Mouse (Mus musculus) embryonic facial prominence, embryonic 15.5 days (tissue): ENCODE measurements at regions not wholly inside any gene's neighbourhood (a gene's known extent, or its start where the extent isn't known, plus 50 kb on each side); places are given as distances from the start of the nearest gene placed in this dataset.

Experiments
- ATAC-seq: fragments of 200-750 bp; cut with Nextera tagmentation; 2 replicates; pipeline ENCODE4 v1.8.0; 2017; ENCODE audit warnings: low read depth, moderate TSS enrichment; ENCODE audit not compliant: insufficient number of reproducible peaks, low FRiP score, low TSS enrichment
- H3K27ac ChIP-seq: fragments of 300-500 bp; sonication (generic); replicated peaks from 2 replicates; pipeline ENCODE4 v1.5.1; 2015; ENCODE audit warnings: mild to moderate bottlenecking, inconsistent platforms
- H3K27me3 ChIP-seq: fragments of 300-500 bp; sonication (generic); 2 replicates; pipeline ENCODE4 v1.6.1; 2015; ENCODE audit warnings: inconsistent platforms
- H3K36me3 ChIP-seq: fragments of 300-500 bp; sonication (generic); 2 replicates; pipeline ENCODE4 v1.6.1; 2015; ENCODE audit warnings: mild to moderate bottlenecking, inconsistent platforms
- H3K4me1 ChIP-seq: fragments of 300-500 bp; sonication (generic); 2 replicates; pipeline ENCODE4 v1.6.1; 2015; ENCODE audit warnings: inconsistent platforms
- H3K4me2 ChIP-seq: fragments of 300-500 bp; sonication (generic); replicated peaks from 2 replicates; pipeline ENCODE4 v1.6.1; 2015; ENCODE audit warnings: mild to moderate bottlenecking, inconsistent platforms
- H3K4me3 ChIP-seq: fragments of 300-500 bp; sonication (generic); replicated peaks from 2 replicates; pipeline ENCODE4 v1.5.1; 2015; ENCODE audit warnings: mild to moderate bottlenecking, inconsistent platforms
- H3K9ac ChIP-seq: fragments of 300-500 bp; sonication (generic); 2 replicates; pipeline ENCODE4 v1.6.1; 2015; ENCODE audit warnings: inconsistent platforms
- H3K9me3 ChIP-seq: fragments of 300-500 bp; sonication (generic); replicated peaks from 2 replicates; pipeline ENCODE4 v1.6.1; 2016; ENCODE audit warnings: inconsistent platforms
- WGBS: fragments of 180-500 bp; shearing (Covaris S2); methylation state at CpG from one replicate; pipeline ENCODE4 v1.1.7; 2015; 5-methylcytosine and 5-hydroxymethylcytosine counted together

DNA sequence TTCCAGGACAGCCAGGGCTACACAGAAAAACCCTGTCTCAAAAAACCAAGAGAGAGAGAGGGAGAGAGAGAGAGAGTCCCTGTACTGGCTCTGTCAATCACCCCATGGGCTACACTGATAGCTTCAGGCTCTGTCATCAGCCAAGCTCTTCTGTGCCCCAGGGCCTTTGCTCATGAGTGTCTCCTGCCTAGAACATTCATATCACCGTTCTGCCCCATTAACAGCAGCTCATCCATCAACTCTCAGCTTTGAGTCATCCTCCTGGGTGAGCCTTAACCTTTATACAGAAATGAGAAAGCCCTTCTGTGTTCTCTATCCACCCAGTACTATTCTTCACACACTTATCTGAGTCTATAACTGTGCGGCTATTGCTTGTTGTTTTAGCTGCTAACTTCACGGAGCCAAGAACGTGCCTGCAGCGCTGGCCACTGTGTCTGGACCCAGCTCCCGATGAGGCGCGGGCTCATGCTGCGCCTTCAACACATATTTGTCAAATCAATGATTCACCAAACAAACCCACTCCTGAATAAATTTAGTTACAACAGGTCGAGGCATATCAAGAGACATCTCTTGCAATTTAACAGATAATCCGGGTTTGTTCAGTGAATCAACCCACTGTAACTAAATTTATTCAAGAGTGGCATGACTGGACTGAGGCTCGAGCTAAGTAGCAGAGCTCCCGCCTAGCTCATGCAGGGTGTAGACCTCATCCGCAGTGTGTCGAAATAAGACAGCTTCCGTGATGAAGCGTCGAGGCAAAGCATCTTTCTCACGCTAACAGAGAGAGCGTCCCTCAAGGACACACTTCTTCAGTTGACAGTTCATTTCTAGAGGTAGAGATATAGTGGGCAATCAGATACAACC, 152.1 kb downstream of the Katnal1 start:
- WGBS = 78% methylated on average over 20 of the region's 20 CpGs
- no peak overlapping the region for H3K4me2 ChIP-seq
- no peaks in the 10 kb centered on the region for H3K9me3 ChIP-seq
- no peak overlapping the region for H3K4me3 ChIP-seq
- H3K4me1 ChIP-seq = no peaks in the 10 kb centered on the region
- H3K36me3 ChIP-seq = no peaks in the 10 kb centered on the region
- ATAC-seq = no peak
- no peak overlapping the region for H3K9ac ChIP-seq
- no peaks in the 10 kb centered on the region for H3K27me3 ChIP-seq
- no peak overlapping the region for H3K27ac ChIP-seq

- no peak overlapping the region for H3K9ac ChIP-seq
- no peaks in the 10 kb centered on the region for H3K9me3 ChIP-seq
- H3K27ac ChIP-seq = no peak overlapping the region
- 77% methylated on average over 3 of the region's 3 CpGs for WGBS
- no peak for ATAC-seq
- no peak overlapping the region for H3K4me2 ChIP-seq
- H3K27me3 ChIP-seq = no peaks in the 10 kb centered on the region
- H3K4me1 ChIP-seq = no peaks in the 10 kb centered on the region
- no peak overlapping the region for H3K4me3 ChIP-seq
- no peaks in the 10 kb centered on the region for H3K36me3 ChIP-seq
Measured at GRCm38 (mm10) chr5:148775232-148775631, 153.9 kb downstream of the Katnal1 start.

- no peak for ATAC-seq
- no peak overlapping the region for H3K4me3 ChIP-seq
- 63% methylated on average over 3 of the region's 3 CpGs for WGBS
- no peaks in the 10 kb centered on the region for H3K27me3 ChIP-seq
- H3K27ac ChIP-seq = no peak overlapping the region
- no peaks in the 10 kb centered on the region for H3K4me1 ChIP-seq
- H3K4me2 ChIP-seq = no peak overlapping the region
- H3K9ac ChIP-seq = no peak overlapping the region
- no peaks in the 10 kb centered on the region for H3K36me3 ChIP-seq
- H3K9me3 ChIP-seq = no peaks in the 10 kb centered on the region
Measured at GRCm38 (mm10) chr5:148774446-148774845, 154.7 kb downstream of the Katnal1 start.

DNA sequence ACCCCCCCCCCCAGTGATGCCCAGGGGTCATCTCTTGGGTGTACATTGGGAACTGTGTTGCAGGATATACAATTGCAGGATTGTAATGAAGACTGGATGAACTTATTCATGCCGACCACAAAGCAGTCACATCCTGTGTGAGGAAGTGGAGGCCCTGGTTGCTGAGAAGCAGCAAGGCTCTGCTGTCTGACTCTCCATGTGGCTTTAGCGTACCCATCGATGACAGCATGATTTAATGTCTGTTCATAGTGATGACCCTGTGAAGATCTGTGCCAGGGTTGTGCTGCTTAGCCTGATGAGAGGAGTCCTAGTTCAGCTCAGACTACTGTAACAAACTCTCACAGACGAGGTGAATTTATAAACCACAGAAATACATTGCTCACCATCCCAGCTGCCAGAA, 159.7 kb downstream of the Katnal1 start:
- no peak overlapping the region for H3K27ac ChIP-seq
- ATAC-seq = no peak
- no peak overlapping the region for H3K9ac ChIP-seq
- H3K36me3 ChIP-seq = no peaks in the 10 kb centered on the region
- H3K4me1 ChIP-seq = no peaks in the 10 kb centered on the region
- WGBS = 67% methylated on average over 4 of the region's 4 CpGs
- no peak overlapping the region for H3K4me2 ChIP-seq
- no peaks in the 10 kb centered on the region for H3K27me3 ChIP-seq
- no peak overlapping the region for H3K4me3 ChIP-seq
- no peaks in the 10 kb centered on the region for H3K9me3 ChIP-seq

- Histone ChIP-seq H3K36me3 (no peaks in the 10 kb centered on the region), H3K27ac (no peak overlapping the region), H3K9me3 (no peaks in the 10 kb centered on the region), H3K27me3 (no peaks in the 10 kb centered on the region), H3K4me3 (no peak overlapping the region), H3K4me1 (no peaks in the 10 kb centered on the region), H3K9ac (no peak overlapping the region), H3K4me2 (no peak overlapping the region)
- 57% methylated on average over 7 of the region's 7 CpGs for WGBS
- ATAC-seq = no peak
Measured at GRCm38 (mm10) chr5:148768346-148768745, 160.8 kb downstream of the Katnal1 start.

- H3K36me3 ChIP-seq = no peaks in the 10 kb centered on the region
- ATAC-seq = no peak
- H3K9ac ChIP-seq = no peak overlapping the region
- H3K4me2 ChIP-seq = no peak overlapping the region
- H3K9me3 ChIP-seq = no peaks in the 10 kb centered on the region
- H3K27me3 ChIP-seq = no peaks in the 10 kb centered on the region
- H3K27ac ChIP-seq = no peak overlapping the region
- no peaks in the 10 kb centered on the region for H3K4me1 ChIP-seq
- WGBS = 93% methylated on average over 7 of the region's 7 CpGs
- H3K4me3 ChIP-seq = no peak overlapping the region
Measured at GRCm38 (mm10) chr5:148765993-148766392, 163.1 kb downstream of the Katnal1 start.

DNA sequence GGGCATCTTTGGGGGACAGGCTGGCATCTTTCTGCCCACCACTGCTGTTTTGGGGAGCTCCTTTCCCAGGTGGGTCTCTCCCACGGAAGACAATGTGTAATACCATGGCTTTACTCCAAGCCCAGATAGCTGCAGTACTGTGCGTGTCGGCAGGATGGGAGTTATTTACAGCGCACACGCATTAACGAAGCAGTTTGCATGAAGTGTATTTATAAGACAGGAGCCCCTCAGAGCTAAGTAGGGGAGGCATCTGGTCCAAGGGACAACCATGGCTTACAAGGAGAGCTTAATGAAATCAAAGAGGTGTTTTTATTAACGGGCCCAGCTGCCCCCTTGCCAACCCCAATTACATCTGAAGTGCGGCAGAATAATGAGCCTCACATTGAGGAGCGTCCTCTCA, 169.0 kb downstream of the Katnal1 start:
- Histone ChIP-seq H3K4me1 (peaks cover 12% of the 10 kb centered on the region), H3K9me3 (no peaks in the 10 kb centered on the region), H3K27me3 (no peaks in the 10 kb centered on the region), H3K4me3 (no peak overlapping the region), H3K36me3 (no peaks in the 10 kb centered on the region), H3K9ac (no peak overlapping the region), H3K27ac (no peak overlapping the region), H3K4me2 (no peak overlapping the region)
- ATAC-seq = no peak
- 75% methylated on average over 9 of the region's 9 CpGs for WGBS

- H3K9ac ChIP-seq = no peak overlapping the region
- H3K4me2 ChIP-seq = no peak overlapping the region
- H3K36me3 ChIP-seq = no peaks in the 10 kb centered on the region
- ATAC-seq = peak; percentile 6; the same call in 1 of the 2 replicates
- H3K27me3 ChIP-seq = no peaks in the 10 kb centered on the region
- H3K27ac ChIP-seq = no peak overlapping the region
- H3K4me1 ChIP-seq = peaks cover 14% of the 10 kb centered on the region
- WGBS = 61% methylated on average over 7 of the region's 7 CpGs
- no peaks in the 10 kb centered on the region for H3K9me3 ChIP-seq
- no peak overlapping the region for H3K4me3 ChIP-seq
Measured at GRCm38 (mm10) chr5:148758786-148759185, 170.3 kb downstream of the Katnal1 start.

- Histone ChIP-seq H3K9ac (no peak overlapping the region), H3K4me3 (no peak overlapping the region), H3K4me1 (peaks cover 14% of the 10 kb centered on the region), H3K27ac (no peak overlapping the region), H3K36me3 (no peaks in the 10 kb centered on the region), H3K9me3 (no peaks in the 10 kb centered on the region), H3K27me3 (no peaks in the 10 kb centered on the region), H3K4me2 (no peak overlapping the region)
- 64% methylated on average over 5 of the region's 5 CpGs for WGBS
- ATAC-seq = no peak
Measured at GRCm38 (mm10) chr5:148757715-148758114, 171.4 kb downstream of the Katnal1 start.

GRCm38 (mm10) chr5:148757236-148757635, 171.9 kb downstream of the Katnal1 start:
- ATAC-seq = peak; percentile 62
- H3K4me3 ChIP-seq = no peak overlapping the region
- H3K9me3 ChIP-seq = no peaks in the 10 kb centered on the region
- H3K27ac ChIP-seq = no peak overlapping the region
- H3K9ac ChIP-seq = no peak overlapping the region
- H3K27me3 ChIP-seq = no peaks in the 10 kb centered on the region
- H3K36me3 ChIP-seq = no peaks in the 10 kb centered on the region
- WGBS = 26% methylated on average over 8 of the region's 8 CpGs
- no peak overlapping the region for H3K4me2 ChIP-seq
- H3K4me1 ChIP-seq = peaks cover 14% of the 10 kb centered on the region

- Histone ChIP-seq H3K27ac (no peak overlapping the region), H3K27me3 (no peaks in the 10 kb centered on the region), H3K9ac (no peak overlapping the region), H3K9me3 (no peaks in the 10 kb centered on the region), H3K4me3 (no peak overlapping the region), H3K4me2 (no peak overlapping the region), H3K4me1 (peaks cover 14% of the 10 kb centered on the region), H3K36me3 (no peaks in the 10 kb centered on the region)
- WGBS = 86% methylated on average over 16 of the region's 16 CpGs
- no peak for ATAC-seq
Measured at GRCm38 (mm10) chr5:148756246-148756930, 172.7 kb downstream of the Katnal1 start.
